Mouse (Mus musculus) embryo, embryonic 10 days (tissue): ENCODE data around the gene 4930415O20Rik.

ENCODE experiments used
- DNase-seq: peaks from one replicate; pipeline ENCODE4 v3.0.0-alpha.2; 2015; ENCODE audit warnings: low spot score

Gene 4930415O20Rik

DNA sequence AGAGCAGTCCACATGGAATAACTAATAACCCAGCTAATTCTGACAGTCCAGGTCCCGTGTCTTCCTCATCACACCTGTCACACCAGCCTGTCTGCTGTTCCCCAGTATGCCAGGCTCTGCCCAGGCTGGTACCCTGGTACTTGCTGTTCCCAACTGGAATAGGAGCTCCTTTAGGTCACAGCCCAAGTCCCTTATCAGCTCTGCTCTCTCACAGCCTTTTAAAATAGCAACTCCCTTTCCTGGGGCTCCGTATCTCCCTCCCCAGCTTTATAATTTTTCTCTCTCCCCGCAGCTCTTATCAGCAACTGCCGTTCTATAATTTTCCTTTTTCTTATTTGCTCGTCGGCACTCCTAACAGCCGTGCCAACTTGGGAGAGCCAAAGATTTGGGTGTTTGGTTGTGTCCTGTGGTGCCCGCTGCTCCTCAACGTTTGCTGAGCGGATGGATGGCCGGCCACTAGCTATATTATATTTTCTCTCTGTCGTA lies 35.3 kb downstream of the 4930415O20Rik start:
- DNase-seq = no peak

GRCm38 (mm10) chr15:98606739-98607138 lies 35.9 kb downstream of the 4930415O20Rik start:
- no peak for DNase-seq

DNA sequence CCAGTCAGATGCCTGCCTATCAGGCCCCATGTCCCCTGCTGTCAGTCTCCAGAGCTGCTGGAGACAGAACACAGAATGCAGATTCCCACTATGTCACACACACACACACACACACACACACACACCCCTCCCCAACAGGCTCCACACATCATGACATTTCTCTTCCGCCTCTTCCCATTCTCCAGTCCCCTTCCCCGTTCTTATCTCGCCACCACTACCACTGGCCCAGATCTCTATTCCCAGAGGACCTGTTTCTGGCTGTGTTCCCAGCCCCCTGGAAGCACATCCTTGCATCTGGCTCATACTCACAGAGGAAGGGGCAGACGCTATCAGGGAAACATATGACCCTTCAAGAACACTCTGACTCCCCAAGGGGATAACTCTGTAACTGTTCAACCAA lies 36.8 kb downstream of the 4930415O20Rik start:
- no peak for DNase-seq

DNA sequence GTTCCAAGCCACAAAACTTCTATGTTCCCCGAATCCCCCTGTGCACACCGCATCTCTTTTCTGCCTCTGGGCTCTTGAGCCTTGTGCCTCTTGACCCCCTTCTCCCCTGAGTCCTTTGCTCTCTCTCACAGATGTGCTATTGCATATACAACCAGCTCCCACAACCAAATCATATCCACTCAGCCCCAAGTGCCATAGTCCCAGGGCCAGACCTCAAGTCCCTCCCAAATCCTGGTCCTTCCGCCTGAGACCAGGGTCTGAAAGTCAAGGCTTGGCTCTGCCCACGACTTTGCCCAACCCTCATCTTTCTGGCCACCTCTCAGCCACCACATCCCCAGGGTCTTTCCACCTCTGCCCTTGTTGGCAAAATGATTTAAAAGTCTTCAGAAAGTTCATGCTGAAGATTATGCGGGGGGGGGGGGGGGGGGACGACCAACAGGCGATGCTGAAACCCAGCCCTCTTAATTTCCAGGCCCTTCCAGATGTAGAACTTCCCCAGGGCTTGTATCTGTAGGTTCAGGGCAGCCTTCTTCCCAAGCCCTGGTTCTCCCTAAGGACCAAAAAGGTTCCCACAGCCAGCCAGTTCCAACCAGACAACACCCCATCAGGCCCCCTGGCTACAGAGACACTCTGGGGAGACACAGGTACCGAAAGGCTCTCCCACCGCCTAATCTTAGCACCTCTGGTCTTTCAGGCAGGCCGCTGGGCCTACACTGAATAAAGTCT lies 37.4 kb downstream of the 4930415O20Rik start:
- DNase-seq = no peak

- peak; percentile 38 for DNase-seq
Observed at GRCm38 (mm10) chr15:98608784-98609250, 38.0 kb downstream of the 4930415O20Rik start.

GRCm38 (mm10) chr15:98609331-98610130 lies 38.7 kb downstream of the 4930415O20Rik start, which contains the start of gene Adcy6:
TSS of gene Adcy6 (minus strand) at chr15:98610076.
- peak; percentile 86 for DNase-seq

DNA sequence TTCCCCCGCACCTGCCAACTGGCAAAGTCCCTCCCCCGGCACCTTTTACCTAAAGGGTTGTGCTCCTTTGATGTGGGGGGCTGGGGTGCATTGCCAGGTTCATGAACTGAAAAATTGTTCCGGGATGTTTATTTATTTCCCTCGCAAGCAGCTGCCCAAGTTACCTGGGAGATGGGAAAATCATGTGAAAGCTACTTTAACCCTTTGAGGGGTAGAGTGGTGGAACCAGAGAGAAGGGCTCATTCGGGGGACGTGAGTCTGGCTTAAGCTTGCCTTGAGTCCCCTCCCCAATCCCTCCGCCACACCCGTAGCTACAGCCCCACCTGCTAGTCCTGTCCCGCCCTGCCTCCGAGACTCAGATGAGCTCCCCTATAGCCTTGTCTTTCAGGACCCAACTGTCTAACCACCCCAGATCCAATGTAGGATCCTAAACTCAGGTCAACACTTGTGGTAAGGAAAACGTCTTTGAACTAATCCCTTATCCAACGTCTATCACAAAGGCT lies 39.4 kb downstream of the 4930415O20Rik start:
- peak; percentile 43 for DNase-seq

- DNase-seq = no peak
Observed at GRCm38 (mm10) chr15:98612229-98612628, 41.4 kb downstream of the 4930415O20Rik start.

- no peak for DNase-seq
Observed at GRCm38 (mm10) chr15:98614551-98614950, 43.7 kb downstream of the 4930415O20Rik start.

DNA sequence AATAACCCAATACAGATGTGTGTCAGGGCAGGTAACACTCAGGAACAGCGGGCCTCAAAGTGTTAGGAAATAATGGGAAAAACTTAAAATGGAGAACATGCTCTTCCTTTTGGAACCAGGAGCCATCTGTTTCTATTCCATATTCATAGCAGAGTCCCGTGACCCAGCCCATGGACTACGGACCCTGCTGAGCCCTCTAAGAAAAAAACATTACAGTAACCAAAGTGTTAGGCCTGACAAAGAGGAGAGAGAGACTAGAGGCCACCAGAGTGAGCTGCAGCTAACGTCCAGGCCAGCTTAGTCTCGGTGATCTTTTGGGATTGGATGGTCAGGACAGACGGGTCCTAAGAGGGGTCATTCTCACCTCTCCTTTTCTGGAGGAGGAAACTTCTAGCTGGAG lies 44.2 kb downstream of the 4930415O20Rik start:
- DNase-seq = no peak

- no peak for DNase-seq
Observed at GRCm38 (mm10) chr15:98615751-98616150, 44.9 kb downstream of the 4930415O20Rik start.

DNA sequence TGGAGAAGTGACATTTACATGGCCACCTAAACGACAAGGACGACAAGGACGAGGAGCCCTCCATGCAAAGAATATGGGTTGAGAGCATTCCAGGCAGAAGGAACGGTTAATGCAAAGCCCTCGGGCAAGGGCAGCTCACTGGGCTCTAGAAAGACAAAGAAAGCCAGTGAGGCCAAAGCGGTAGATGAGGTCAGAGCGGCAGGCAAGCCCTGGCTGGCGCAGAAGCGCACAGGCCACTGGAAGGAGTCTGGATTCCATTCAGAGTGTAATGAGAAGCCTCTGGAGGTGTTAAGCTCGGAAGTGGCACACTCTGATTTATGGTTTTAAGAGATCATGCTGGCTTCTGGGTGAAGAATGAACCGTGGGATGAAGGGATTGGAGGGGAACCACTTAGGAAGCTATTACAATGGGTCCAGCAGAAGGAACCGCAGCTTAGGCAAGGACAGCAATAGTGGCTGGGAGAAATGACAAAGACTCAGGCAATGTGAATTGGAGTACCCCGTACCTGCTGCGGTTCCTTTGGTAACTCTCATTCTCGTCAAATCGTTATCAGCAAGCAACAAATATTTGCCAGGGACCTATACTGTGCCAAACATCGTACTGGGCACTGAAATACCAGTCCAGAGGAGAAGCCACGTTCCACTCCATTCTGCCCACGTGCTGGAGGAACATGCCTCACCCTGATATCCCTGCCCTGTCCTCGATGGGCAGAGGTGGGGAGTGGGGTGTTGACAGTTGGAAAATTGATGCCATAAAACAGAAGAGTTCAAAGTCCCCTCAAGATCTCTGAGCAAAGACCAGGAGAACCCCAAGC lies 45.8 kb downstream of the 4930415O20Rik start:
- peak; percentile 56 for DNase-seq

- DNase-seq = peak; percentile 72
Observed at GRCm38 (mm10) chr15:98617176-98617537, 46.4 kb downstream of the 4930415O20Rik start.

- DNase-seq = no peak
Observed at GRCm38 (mm10) chr15:98622199-98622598, 51.4 kb downstream of the 4930415O20Rik start.

GRCm38 (mm10) chr15:98622721-98623120 lies 51.9 kb downstream of the 4930415O20Rik start:
- DNase-seq = no peak

- no peak for DNase-seq
Observed at GRCm38 (mm10) chr15:98623361-98623821, 52.6 kb downstream of the 4930415O20Rik start.

GRCm38 (mm10) chr15:98626078-98626477 lies 55.3 kb downstream of the 4930415O20Rik start:
- DNase-seq = no peak

DNA sequence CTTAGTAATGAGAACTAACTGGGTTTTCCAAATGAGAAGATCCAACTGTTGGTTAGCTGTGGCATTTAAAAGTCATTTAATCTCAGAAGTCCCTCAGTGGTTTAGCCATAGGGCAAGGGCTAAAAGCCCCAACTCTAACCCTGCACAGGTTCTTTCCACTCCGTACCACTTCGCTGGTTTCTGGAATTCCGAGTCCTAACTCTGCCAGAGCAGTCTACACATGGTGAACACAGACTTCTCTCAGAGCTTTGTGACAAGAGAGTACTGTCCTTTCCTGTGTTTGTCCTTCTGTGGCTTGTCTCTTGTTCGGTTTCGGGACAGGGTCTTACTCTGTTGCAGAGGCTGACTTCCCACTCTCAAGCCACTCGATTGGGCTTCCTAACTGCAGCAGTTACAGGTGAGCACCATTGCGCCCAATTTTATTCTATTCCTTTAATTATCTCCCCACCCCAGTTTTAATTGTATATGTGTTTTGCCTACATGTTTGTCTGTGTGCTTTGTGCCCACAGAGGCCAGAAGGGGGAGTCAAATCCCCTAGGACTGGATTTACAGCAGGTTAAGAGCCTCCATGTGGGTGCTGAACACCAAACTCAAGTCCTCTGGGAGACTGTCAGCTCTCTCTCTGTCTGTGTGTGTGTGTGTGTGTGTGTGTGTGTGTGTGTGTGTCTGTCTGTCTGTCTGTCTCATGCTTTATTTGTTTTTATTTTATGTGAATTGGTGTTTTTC lies 55.8 kb downstream of the 4930415O20Rik start:
- no peak for DNase-seq

GRCm38 (mm10) chr15:98628589-98629254 lies 57.9 kb downstream of the 4930415O20Rik start:
- peak; percentile 77 for DNase-seq

DNA sequence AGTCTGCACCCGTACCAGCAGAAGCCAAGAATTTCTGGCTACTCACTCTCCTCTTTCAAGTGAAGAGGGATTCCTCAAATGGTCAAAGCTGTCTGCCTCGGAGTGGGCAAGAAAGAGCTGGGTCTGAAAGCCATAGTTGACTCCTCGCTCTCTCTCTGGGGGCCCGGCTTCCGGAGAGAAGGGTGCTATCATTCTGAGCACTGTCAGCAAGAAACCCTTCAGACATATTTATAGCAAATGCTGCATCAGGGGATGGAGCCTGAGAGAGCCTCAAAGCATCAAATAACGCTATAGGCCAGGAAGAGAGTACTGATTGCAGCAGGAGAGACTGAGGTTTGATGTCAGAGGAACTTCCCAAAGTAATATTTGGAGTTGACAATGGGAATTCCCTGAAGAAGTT lies 58.7 kb downstream of the 4930415O20Rik start:
- DNase-seq = no peak

- no peak for DNase-seq
Observed at GRCm38 (mm10) chr15:98630540-98630939, 59.7 kb downstream of the 4930415O20Rik start, which contains the start of gene Cacnb3. TSS of gene Cacnb3 (plus strand) at chr15:98630840.
